Mouse (Mus musculus) fat pad, adult 2 months (tissue): ENCODE results near the gene Eno2.
"Not testable (repeated sequence)": the region's sequence is repeated elsewhere in the genome, so short reads cannot be mapped to it uniquely, and the experiment has no call there.

Experiments used
- DNase-seq: peaks from one replicate; pipeline ENCODE4 v3.0.0-alpha.2; 2011; ENCODE audit warnings: low read depth, low spot score; ENCODE audit errors: extremely low read depth

The Eno2 gene

GRCm38 (mm10) chr6:124769101-124769765 is at the start of gene Eno2:
Gene Eno2, minus strand, starts transcription at chr6:124769673.
- no peak for DNase-seq

- no peak for DNase-seq
Observed at GRCm38 (mm10) chr6:124817971-124818370, 48.5 kb upstream of the Eno2 start.

DNA sequence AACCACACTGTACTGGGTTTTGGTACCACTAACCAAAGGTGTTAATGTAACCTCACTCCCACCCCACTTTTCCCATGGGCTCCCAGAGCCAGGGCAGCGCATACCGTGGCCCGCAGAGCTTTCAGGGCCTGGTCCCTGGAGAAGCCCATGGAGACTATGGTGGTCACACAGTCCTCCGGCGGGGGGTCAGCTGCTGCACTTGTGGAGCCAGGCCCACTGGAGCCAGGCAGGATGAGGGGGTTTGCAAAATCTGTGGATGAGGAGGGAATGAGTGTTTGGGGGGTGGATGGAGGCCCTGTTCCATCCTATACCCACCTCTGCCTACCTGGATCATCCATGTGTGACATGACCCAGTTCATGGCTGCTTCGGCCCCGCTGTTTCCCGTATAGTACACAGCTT is 48.1 kb upstream of the Eno2 start:
- no peak for DNase-seq

DNA sequence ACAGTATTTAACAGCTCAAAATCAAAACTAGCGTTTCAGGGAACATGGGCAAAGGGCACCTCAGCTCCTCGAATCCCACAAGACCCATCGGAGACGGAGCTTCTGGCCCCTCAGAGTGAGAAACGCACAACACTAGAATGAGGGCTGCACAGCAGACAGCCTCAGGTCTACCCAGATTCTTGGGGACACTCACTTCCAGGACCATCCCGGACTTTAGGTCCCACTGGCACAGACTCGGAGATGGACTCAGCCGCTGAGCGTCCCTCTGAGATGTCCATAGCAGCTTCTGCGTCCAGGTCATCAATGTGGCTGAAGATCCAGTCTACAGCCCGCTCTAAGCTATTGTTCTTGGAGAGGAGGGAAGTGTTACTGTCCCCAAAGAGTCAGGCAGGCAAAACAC is 47.7 kb upstream of the Eno2 start:
- DNase-seq = no peak

DNA sequence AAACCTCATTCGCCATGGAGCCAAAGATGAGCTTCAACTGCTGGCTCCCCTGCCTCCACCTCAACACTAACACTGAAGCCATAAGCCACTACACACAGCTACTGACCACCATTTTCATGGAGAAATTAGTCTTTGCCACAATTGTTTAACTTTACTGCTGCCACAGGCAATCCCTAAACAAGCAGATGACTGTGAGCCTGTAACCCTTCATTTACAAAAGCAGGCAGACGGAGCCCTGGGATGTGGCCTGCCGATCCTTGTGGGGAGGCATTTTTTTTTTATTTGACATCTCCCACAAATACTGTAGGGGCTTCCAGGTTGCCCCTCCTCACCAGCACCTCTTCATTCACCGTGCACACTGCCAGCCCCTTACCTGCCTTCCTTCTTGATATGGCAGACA is 47.1 kb upstream of the Eno2 start:
- DNase-seq = no peak

GRCm38 (mm10) chr6:124814858-124815774 is 45.6 kb upstream of the Eno2 start:
- DNase-seq = no peak

GRCm38 (mm10) chr6:124814448-124814847 is 45.0 kb upstream of the Eno2 start:
- DNase-seq = no peak

DNA sequence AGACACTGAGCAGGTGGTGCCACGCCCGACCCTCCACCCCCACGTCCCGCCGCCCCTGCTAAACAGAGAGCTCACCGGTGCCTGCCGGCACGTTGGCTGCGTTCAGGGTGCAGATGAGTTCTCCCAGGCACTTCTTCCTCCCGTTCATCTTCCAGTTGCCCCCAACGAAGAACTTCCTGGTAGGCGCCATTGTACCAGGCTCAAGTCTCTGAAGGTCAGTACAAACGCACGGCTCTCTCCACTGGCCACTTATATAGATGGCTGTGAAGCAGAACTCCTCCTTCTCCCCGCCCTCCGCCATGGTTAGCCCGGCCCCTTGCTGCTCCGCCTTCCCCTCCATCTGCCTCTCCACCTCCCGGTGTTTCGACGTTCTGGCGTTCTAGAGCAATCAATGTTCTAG is 44.5 kb upstream of the Eno2 start, which contains the start of gene Tpi1:
Gene Tpi1 (minus strand): TSS at position 364 of the 400 bp plus-strand sequence.
- no peak for DNase-seq

GRCm38 (mm10) chr6:124813496-124813895 is 44.0 kb upstream of the Eno2 start:
- DNase-seq = no peak

DNA sequence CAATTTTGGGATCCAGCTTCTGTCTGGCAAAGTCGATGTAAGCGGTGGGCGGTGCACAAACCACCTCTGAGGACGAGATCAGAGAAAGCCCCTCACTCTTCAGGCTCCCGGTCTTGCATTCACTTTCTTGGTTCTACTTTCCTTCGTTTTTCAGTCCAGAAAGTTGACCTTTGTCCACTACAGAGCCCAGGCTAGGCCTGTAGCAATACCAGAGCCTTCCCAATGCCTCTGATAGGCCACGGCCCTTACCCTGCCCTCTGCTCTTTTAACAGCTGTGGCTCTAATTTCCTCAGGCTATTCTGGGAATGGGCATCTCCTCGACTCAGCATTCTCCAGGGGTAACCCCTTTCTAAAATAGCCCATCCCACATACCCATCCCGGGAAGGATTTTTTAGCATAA is 43.4 kb upstream of the Eno2 start:
- no peak for DNase-seq

DNA sequence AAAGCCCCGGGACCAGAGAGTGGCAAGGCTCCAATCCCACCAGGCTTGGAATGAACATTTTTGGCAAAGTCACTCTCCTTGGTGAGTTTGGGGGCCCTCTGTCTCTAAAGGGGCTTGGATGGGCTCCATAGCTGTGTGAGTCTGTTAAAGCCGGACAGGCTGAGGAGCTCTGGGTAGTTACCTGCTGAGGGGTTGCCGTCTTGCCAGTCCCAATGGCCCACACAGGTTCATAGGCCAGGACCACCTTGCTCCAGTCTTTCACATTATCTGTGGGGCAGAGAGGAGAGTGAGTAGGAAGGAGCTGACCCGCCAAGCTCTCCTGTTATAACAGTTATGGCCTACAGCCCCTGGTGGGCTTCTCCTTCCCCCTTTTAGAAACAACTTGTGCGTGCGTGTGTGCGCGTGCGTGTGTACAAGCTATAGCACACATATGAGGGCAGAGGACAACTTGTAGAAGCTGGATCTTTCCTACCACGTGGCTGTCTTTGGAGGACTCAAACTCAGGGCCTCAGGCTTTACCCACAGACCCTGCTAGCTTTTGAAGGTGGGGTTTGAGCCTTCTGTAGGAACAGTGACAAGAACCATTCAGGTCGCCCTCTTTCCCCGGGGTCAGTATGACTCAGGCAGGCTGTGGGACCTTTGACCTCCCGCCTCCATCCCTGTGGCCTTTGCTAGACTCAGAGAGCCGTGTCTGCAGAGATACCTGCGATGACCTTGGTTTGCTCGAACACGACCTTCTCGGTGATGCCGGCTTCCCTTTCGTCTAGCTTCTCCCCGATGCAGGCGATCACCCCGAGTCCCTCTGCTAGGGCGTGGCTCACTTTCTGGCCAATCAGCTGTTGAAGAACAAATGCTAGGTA is 42.5 kb upstream of the Eno2 start:
- no peak for DNase-seq

- no peak for DNase-seq
Observed at GRCm38 (mm10) chr6:124811403-124811665, 41.9 kb upstream of the Eno2 start.

GRCm38 (mm10) chr6:124810566-124811402 is 41.3 kb upstream of the Eno2 start:
- not testable (repeated sequence) for DNase-seq

- no peak for DNase-seq
Observed at GRCm38 (mm10) chr6:124809775-124810538, 40.5 kb upstream of the Eno2 start.

DNA sequence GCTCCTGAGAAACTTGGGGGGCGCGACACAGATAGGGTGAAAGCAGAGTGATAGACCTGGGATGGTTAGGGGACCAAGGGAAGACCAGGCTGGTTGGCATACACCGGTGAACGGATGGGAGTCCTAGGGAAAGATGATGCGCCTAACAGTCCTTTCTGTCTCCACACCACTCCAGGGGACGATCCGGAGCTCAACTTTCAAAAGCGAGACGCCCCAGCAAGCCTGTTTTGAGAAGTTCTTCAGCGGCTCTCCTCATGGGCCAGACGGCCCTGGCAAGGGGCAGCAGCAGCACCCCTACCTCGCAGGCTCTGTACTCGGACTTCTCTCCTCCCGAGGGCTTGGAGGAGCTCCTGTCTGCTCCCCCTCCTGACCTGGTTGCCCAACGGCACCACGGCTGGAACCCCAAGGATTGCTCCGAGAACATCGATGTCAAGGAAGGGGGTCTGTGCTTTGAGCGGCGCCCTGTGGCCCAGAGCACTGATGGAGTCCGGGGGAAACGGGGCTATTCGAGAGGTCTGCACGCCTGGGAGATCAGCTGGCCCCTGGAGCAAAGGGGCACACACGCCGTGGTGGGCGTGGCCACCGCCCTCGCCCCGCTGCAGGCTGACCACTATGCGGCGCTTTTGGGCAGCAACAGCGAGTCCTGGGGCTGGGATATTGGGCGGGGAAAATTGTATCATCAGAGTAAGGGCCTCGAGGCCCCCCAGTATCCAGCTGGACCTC is 39.7 kb upstream of the Eno2 start:
- no peak for DNase-seq

- DNase-seq = no peak
Observed at GRCm38 (mm10) chr6:124808358-124809012, 39.0 kb upstream of the Eno2 start, which contains the start of gene Spsb2. Gene Spsb2, plus strand, starts transcription at chr6:124808661.

DNA sequence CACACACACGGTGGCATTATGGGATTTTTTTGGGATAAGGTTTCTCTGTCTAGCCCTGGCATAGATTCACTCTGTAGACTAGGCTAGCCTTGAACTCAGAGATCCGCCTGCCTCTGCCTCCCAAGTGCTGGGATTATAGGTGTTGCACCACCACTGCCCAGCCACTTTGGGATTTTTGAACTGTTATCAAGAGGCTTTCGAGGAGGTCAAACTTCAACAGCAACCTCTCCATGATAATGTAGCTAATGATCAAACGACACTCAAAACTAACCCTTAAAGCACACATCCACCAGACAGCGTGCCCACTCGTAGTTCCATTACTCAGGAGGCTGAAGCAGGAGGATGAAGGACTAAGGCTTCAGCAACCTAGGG is 38.5 kb upstream of the Eno2 start:
- no peak for DNase-seq

DNA sequence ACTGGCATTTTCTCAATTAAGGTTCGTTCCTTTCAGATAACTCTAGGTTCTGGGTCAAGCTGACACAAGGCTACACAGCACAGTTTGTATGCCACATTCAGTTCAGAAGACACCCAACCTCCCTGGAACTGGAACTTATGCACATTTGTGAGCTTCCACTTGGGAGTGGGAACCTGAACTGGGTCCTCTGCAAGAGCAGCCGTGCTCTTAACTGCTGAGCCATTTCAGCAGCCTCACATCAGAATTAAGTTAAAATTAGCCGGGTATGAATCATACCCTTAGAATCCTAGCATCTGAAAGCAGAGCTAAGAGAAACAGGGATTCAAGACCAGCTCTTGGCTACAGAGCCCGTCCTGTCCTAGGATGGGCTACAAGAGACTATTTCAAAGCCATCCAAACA is 37.9 kb upstream of the Eno2 start:
- no peak for DNase-seq
